Mouse (Mus musculus): ENCODE results near the gene Fam114a2. TPM values are rescaled to one million over a fixed set of nuclear protein-coding genes. Genes with fewer than 3 reads are reported as not detected.

Fam114a2 gene
- polyA plus RNA-seq, 1 experiment from 2014 or later: 51.8 TPM

Other genes with a start within 250 kb of the Fam114a2 start
- gene Mfap3, start within 50 bp of the Fam114a2 start, polyA plus RNA-seq (2014; fragmentation: Nextera tagmentation; extraction: Ambion mirVana): 63.5 and 66.9 TPM in 2 replicates
- 8.8 and 9.8 TPM in 2 replicates for gene Galnt10, start 126.8 kb upstream of the Fam114a2 start, polyA plus RNA-seq (2014; fragmentation: Nextera tagmentation; extraction: Ambion mirVana)

All from hindbrain, embryonic 14.5 days (tissue).